Mouse (Mus musculus): ENCODE data around the gene Nsd2. TPM values are rescaled to one million over a fixed set of nuclear protein-coding genes. Genes with fewer than 3 reads are reported as not detected.

Gene Nsd2
- 75.6 and 93.5 TPM in 2 replicates for polyA plus RNA-seq (2016; fragmentation: Nextera tagmentation; extraction: Ambion mirVana)

DNA sequence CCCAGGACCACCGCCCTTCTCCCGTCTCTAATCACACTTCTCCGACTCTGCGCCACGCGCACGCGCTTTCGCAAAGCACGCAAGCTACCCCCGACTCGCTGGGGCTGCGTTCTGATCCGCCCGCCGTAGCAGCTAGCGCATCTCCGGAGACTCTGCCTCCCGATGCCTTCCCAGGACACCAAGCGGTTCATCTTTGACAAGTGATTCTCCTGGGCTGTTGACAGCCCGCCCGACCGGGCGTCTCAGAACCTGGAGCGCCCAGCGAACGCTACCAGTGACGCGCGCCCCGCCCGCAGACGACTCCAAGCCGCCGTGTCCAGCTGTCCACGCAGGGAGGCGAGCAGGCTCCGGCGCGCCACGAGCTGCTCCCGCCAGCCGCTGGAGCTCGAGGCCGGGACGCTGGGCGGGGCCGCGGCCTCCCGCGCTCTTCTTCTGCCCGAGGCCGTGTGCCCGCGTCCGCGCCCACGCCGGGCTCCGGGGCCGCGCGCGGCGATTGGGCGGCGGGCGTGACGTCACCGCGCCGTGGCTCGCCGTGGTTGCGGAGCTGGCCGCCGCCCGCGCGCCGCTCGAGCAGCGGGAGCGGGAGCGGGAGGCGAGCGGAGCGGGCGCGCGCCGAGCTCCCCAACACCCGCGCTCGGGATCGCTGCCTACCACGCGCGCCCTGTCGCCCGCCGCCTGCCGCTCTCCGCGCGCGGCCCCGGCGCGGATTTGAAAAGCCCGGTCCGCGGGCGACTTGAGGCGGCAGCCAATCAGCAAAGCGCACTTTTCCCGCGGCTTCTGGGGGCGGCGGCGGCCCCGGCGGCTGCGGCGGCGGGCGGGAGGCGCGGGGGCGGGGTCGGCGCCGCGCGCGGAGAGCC, at the start of gene Nsd2:
Gene Nsd2 (plus strand): TSS at position 850 of the 857 bp plus-strand sequence.
- WGBS, result 1% methylated on average over 130 of the region's 136 CpGs
- peak; percentile 87 for DNase-seq (ENCODE audit: low spot score)
- Histone ChIP-seq H3K36me3 (peaks cover 17% of the 10 kb centered on the region), H3K27ac (peak within 1 kb of the TSS; percentile 100), H3K4me3 (peak within 1 kb of the TSS; percentile 99), H3K4me1 (replicated peaks) (peaks cover 57% of the 10 kb centered on the region), H3K27me3 (ENCODE audit: insufficient read depth, poor library complexity, severe bottlenecking) (no peaks in the 10 kb centered on the region), H3K9me3 (no peaks in the 10 kb centered on the region)

GRCm38 (mm10) chr5:33777195-33777594, 43.3 kb upstream of the Nsd2 start:
- Histone ChIP-seq H3K4me1 (replicated peaks) (peaks cover 14% of the 10 kb centered on the region), H3K9me3 (no peaks in the 10 kb centered on the region), H3K36me3 (peaks cover 54% of the 10 kb centered on the region), H3K4me3 (no peak overlapping the region), H3K27me3 (ENCODE audit: insufficient read depth, poor library complexity, severe bottlenecking) (no peaks in the 10 kb centered on the region), H3K27ac (no peak overlapping the region)
- no peak for DNase-seq (ENCODE audit: low spot score)

DNA sequence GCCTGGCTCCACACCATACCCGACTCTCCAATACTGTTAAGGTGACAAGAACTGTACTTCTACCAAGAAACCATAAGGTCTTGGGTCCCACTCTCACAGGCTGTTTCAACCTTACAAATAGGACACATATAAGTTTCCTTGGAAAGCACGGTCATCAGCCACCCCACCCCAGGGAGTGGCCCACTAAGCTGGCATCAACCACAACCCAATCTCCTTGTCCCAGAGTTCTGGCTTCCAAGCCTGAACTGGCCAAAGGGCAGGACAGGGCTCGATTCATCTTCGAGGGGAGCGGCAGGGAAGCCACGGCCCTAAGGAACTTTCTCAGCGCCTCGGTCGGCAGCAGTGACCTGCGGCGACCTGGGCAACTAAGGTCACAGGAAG, 38.6 kb upstream of the Nsd2 start:
- H3K36me3 ChIP-seq, result peaks cover 17% of the 10 kb centered on the region
- H3K27me3 ChIP-seq (ENCODE audit: insufficient read depth, poor library complexity, severe bottlenecking), result no peaks in the 10 kb centered on the region
- WGBS, result 5% methylated on average over 11 of the region's 11 CpGs
- DNase-seq (ENCODE audit: low spot score), result no peak
- peaks cover 23% of the 10 kb centered on the region for H3K4me1 ChIP-seq (replicated peaks)
- peak overlapping the region; percentile 95 for H3K27ac ChIP-seq
- H3K4me3 ChIP-seq, result peak overlapping the region; percentile 89
- H3K9me3 ChIP-seq, result no peaks in the 10 kb centered on the region

- DNase-seq (ENCODE audit: low spot score), result peak; percentile 94
- H3K27ac ChIP-seq, result peak within 1 kb of the TSS; percentile 95
- H3K36me3 ChIP-seq, result peaks cover 12% of the 10 kb centered on the region
- H3K4me1 ChIP-seq (replicated peaks), result peaks cover 23% of the 10 kb centered on the region
- under 1% methylated on average over 65 of the region's 65 CpGs for WGBS
- H3K4me3 ChIP-seq, result peak within 1 kb of the TSS; percentile 89
- H3K27me3 ChIP-seq (ENCODE audit: insufficient read depth, poor library complexity, severe bottlenecking), result no peaks in the 10 kb centered on the region
- no peaks in the 10 kb centered on the region for H3K9me3 ChIP-seq
Measured at GRCm38 (mm10) chr5:33782345-33782998, 38.1 kb upstream of the Nsd2 start, which contains the start of gene Letm1. Letm1 (minus strand) TSS chr5:33782817.

DNA sequence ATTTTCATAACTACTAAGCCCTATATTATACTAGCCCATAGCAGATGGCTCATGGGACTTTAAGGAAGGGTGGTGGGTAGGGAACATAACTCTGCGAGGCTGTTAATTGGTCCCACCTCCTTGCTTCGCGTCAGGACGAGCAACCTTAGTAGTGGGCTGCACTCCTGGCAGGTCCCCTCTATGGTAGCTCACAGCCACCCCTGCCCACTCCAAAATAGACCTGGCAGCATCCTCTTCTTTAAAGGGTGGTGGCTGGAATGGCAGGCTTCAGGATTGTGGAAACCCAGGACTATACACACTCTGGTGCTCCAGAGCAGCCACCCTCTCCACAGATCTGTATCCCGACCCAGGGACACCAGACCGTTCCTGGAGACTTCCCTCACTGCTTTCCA, 37.5 kb upstream of the Nsd2 start:
- Histone ChIP-seq H3K27me3 (ENCODE audit: insufficient read depth, poor library complexity, severe bottlenecking) (no peaks in the 10 kb centered on the region), H3K27ac (peak overlapping the region; percentile 95), H3K36me3 (peaks cover 7% of the 10 kb centered on the region), H3K4me1 (replicated peaks) (peaks cover 23% of the 10 kb centered on the region), H3K9me3 (no peaks in the 10 kb centered on the region), H3K4me3 (peak overlapping the region; percentile 89)
- DNase-seq (ENCODE audit: low spot score), result no peak
- WGBS, result 5% methylated on average over 6 of the region's 6 CpGs

GRCm38 (mm10) chr5:33791912-33792643, 28.4 kb upstream of the Nsd2 start:
- 83% methylated on average over 5 of the region's 5 CpGs for whole genome bisulfite sequencing
- no peaks in the 10 kb centered on the region for H3K36me3 ChIP-seq
- no peak overlapping the region for H3K27ac ChIP-seq
- no peaks in the 10 kb centered on the region for H3K27me3 ChIP-seq (ENCODE audit: insufficient read depth, poor library complexity, severe bottlenecking)
- H3K4me3 ChIP-seq, result no peak overlapping the region
- no peak for DNase-seq (ENCODE audit: low spot score)
- no peaks in the 10 kb centered on the region for H3K4me1 ChIP-seq (replicated peaks)
- 0 out of 2 replicates have a peak, but pooled peaks cover 3% of the 10 kb centered on the region for H3K9me3 ChIP-seq

DNA sequence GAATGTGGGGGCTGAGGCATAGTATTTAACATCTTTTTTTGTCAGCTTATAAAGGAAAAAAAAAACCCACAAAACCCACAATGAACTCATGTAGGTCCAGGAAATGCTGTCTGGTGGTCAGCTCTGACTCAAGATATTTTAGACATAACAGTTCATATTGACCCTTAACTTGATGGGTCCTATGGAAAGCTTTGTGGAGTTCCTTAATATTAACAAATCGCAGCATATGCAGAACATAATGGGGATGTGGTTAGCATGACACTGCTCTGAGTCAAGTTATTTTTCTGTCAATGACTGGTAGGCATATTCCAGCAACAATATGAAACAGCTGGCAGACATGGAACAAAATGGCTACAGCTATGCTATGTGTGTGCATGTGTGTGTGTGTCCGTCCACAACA, 17.2 kb upstream of the Nsd2 start:
- Histone ChIP-seq H3K27ac (no peak overlapping the region), H3K9me3 (peaks cover 24% of the 10 kb centered on the region; the same call in 1 of the 2 replicates), H3K36me3 (no peaks in the 10 kb centered on the region), H3K27me3 (ENCODE audit: insufficient read depth, poor library complexity, severe bottlenecking) (no peaks in the 10 kb centered on the region), H3K4me3 (no peak overlapping the region), H3K4me1 (replicated peaks) (no peaks in the 10 kb centered on the region)
- 93% methylated on average over 2 of the region's 2 CpGs for WGBS
- DNase-seq (ENCODE audit: low spot score), result no peak

GRCm38 (mm10) chr5:33811519-33811918, 9.0 kb upstream of the Nsd2 start:
- H3K27ac ChIP-seq, result no peak overlapping the region
- no peak overlapping the region for H3K4me3 ChIP-seq
- no peaks in the 10 kb centered on the region for H3K9me3 ChIP-seq
- DNase-seq (ENCODE audit: low spot score), result no peak
- no peaks in the 10 kb centered on the region for H3K4me1 ChIP-seq (replicated peaks)
- H3K36me3 ChIP-seq, result no peaks in the 10 kb centered on the region
- 83% methylated on average over 4 of the region's 4 CpGs for WGBS
- no peaks in the 10 kb centered on the region for H3K27me3 ChIP-seq (ENCODE audit: insufficient read depth, poor library complexity, severe bottlenecking)

- 80% methylated on average over 6 of the region's 6 CpGs for WGBS
- no peak for DNase-seq (ENCODE audit: low spot score)
- no peak overlapping the region for H3K4me3 ChIP-seq
Measured at GRCm38 (mm10) chr5:33816008-33816725, 4.4 kb upstream of the Nsd2 start.

DNA sequence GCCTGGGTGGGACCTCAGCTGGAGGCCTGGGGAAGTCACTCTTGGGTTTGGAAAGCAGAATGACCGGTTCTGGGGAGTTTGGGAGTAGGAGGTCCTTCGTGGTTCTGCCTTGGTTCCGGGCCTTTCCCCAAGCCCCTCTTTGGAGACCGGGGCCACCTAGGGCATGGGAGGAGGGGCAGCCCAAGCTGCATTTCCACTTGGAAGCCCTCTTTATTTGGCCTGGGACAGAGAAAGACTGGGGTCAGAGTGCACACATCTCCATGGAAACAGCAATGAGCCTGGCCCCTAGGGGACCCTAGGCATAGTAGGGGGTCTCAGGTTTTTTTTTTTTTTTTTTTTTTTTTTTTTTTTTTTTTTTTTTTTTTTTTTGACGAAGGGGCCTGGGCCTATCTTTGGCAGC, 2.4 kb upstream of the Nsd2 start:
- Histone ChIP-seq H3K36me3 (no peaks in the 10 kb centered on the region), H3K27ac (peak overlapping the region; percentile 100), H3K9me3 (no peaks in the 10 kb centered on the region), H3K4me3 (peak overlapping the region; percentile 26), H3K4me1 (replicated peaks) (peaks cover 40% of the 10 kb centered on the region), H3K27me3 (ENCODE audit: insufficient read depth, poor library complexity, severe bottlenecking) (no peaks in the 10 kb centered on the region)
- 10% methylated on average over 5 of the region's 5 CpGs for WGBS
- DNase-seq (ENCODE audit: low spot score), result peak; percentile 68

More at GRCm38 (mm10) chr5:33816008-33816725, 4.4 kb upstream of the Nsd2 start:
- H3K4me1 ChIP-seq (replicated peaks), result peaks cover 26% of the 10 kb centered on the region
- H3K36me3 ChIP-seq, result no peaks in the 10 kb centered on the region
- no peak overlapping the region for H3K27ac ChIP-seq
- no peaks in the 10 kb centered on the region for H3K27me3 ChIP-seq (ENCODE audit: insufficient read depth, poor library complexity, severe bottlenecking)
- no peaks in the 10 kb centered on the region for H3K9me3 ChIP-seq

DNA sequence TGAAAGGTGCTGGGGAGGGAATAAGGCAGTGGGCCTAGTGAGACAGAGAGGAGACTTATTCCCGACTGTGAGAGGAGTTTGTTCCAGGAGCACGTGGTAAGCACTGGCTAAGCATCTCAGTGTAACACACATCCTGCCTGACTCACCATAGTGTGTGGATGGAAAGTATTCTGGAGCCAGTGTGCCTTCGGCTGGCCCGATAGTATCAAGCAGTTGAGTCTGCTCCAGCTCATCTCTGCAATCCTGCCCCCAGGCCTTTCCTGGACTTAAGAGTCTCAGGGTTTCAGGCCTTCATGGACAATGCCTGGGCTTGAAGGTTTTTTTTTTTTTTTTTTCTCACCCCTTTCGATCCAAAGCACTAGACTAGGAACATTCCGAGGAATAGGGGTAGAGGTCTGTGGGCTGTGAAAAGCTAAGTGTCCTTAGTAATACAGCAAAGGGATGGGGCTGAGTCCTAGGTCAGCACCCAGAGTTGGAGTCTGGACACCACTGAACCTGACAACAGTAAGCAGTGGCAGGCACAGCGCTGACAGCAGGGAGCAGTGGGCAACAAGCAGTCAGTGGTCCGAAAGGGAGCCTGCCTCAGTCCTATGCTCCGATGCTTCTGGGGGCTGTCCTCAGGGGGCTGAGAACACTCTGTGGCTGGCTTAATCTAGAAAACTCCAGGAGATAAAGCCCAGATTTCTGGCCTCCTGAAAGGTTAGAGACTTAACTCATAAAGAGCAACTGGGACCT, 1.2 kb upstream of the Nsd2 start:
- Histone ChIP-seq H3K36me3 (peaks cover 9% of the 10 kb centered on the region), H3K27ac (peak overlapping the region; percentile 100), H3K9me3 (no peaks in the 10 kb centered on the region), H3K27me3 (ENCODE audit: insufficient read depth, poor library complexity, severe bottlenecking) (no peaks in the 10 kb centered on the region), H3K4me1 (replicated peaks) (peaks cover 50% of the 10 kb centered on the region), H3K4me3 (peak overlapping the region; percentile 99)
- DNase-seq (ENCODE audit: low spot score), result peak; percentile 36
- 14% methylated on average over 9 of the region's 9 CpGs for WGBS

Measured in hindbrain, embryonic 10.5 days (tissue).